Mouse (Mus musculus) heart, embryonic 12.5 days (tissue): Measurements from ENCODE around the gene Cenph. TPM values are rescaled to one million over a fixed set of nuclear protein-coding genes. Genes with fewer than 3 reads are reported as not detected.

Experiments used
- ATAC-seq: fragments of 200-750 bp; cut with Nextera tagmentation; 2 replicates; pipeline ENCODE4 v1.8.0; 2017; ENCODE audit warnings: moderate TSS enrichment, moderate library complexity; ENCODE audit not compliant: insufficient number of reproducible peaks, low FRiP score
- H3K27ac ChIP-seq: fragments of 300-500 bp; sonication (generic); 2 replicates; pipeline ENCODE4 v1.5.1; 2016; ENCODE audit warnings: mild to moderate bottlenecking, moderate library complexity; ENCODE audit not compliant: poor library complexity, severe bottlenecking
- H3K27me3 ChIP-seq: fragments of 300-500 bp; sonication (generic); replicated peaks from 2 replicates; pipeline ENCODE4 v1.6.1; 2016; ENCODE audit warnings: mild to moderate bottlenecking, moderate library complexity
- H3K36me3 ChIP-seq: fragments of 300-500 bp; sonication (generic); 2 replicates; pipeline ENCODE4 v1.6.1; 2016; ENCODE audit warnings: mild to moderate bottlenecking, moderate library complexity
- H3K4me1 ChIP-seq: fragments of 300-500 bp; sonication (generic); replicated peaks from 2 replicates; pipeline ENCODE4 v1.6.1; 2016; ENCODE audit warnings: mild to moderate bottlenecking
- H3K4me2 ChIP-seq: fragments of 300-500 bp; sonication (generic); 2 replicates; pipeline ENCODE4 v1.6.1; 2016; ENCODE audit warnings: mild to moderate bottlenecking, moderate library complexity
- H3K4me3 ChIP-seq: fragments of 300-500 bp; sonication (generic); 2 replicates; pipeline ENCODE4 v1.5.1; 2016; ENCODE audit warnings: mild to moderate bottlenecking
- H3K9ac ChIP-seq: fragments of 300-500 bp; sonication (generic); 2 replicates; pipeline ENCODE4 v1.6.1; 2016; ENCODE audit warnings: mild to moderate bottlenecking, moderate library complexity
- H3K9me3 ChIP-seq: fragments of 300-500 bp; sonication (generic); replicated peaks from 2 replicates; pipeline ENCODE4 v1.6.1; 2016; ENCODE audit warnings: mild to moderate bottlenecking, moderate library complexity
- WGBS: fragments of 180-500 bp; shearing (Covaris S2); methylation state at CpG from one replicate; pipeline ENCODE4 v1.1.7; 2016; 5-methylcytosine and 5-hydroxymethylcytosine counted together
- polyA plus RNA-seq: library from polyadenylated mRNA; unstranded; fragments of >200 nt; fragmentation: Nextera tagmentation; extraction: Ambion mirVana; gene quantifications from 2 replicates; pipeline ENCODE4 v1.2.1, GENCODE M21; 2016

The Cenph gene
- polyA plus RNA-seq, 1 experiment from 2014 or later = 24.0 TPM

DNA sequence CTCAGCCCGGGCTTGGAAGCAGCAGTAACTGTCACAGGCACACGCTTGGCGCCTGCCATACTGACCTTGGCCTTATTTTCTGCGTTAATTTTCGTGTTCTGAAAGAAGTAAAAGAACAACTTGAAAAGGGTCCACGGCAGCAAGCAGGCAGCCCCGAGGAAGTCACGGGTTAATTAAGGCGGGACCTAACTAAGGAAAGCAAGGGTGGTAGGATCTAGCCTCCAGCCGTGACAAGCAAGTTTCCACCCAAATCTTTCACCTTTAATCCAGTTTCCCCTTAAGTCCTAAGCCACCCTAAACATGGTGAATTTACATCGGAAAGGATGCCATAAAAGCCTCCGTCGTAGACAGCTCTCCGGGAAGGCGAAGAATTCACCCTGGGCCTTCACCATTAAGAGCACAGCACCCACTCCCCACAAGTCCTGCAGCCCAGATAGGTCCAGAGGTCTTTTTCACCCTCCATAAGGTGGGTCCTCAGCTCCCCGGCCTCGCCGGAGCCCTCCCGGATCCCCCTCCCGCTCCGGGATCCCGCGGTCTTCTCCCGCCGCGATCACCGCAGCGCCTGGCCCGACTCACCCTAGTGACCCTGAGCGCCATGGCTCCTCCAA, 10.2 kb upstream of the Cenph start:
- H3K27me3 ChIP-seq = no peaks in the 10 kb centered on the region
- WGBS = under 1% methylated on average over 30 of the region's 30 CpGs
- H3K36me3 ChIP-seq = peaks cover 32% of the 10 kb centered on the region
- H3K9me3 ChIP-seq = no peaks in the 10 kb centered on the region
- peaks cover 27% of the 10 kb centered on the region for H3K4me1 ChIP-seq
- H3K27ac ChIP-seq = peak overlapping the region; percentile 48; the same call in 1 of the 2 replicates
- H3K4me2 ChIP-seq = peak overlapping the region; percentile 90
- H3K4me3 ChIP-seq = peak overlapping the region; percentile 98
- peak; percentile 22 for ATAC-seq
- H3K9ac ChIP-seq = peak overlapping the region; percentile 95

- Histone ChIP-seq H3K9me3 (no peaks in the 10 kb centered on the region), H3K4me3 (no peak overlapping the region), H3K9ac (no peak overlapping the region), H3K4me2 (no peak overlapping the region), H3K27me3 (no peaks in the 10 kb centered on the region), H3K36me3 (peaks cover 37% of the 10 kb centered on the region), H3K4me1 (peaks cover 20% of the 10 kb centered on the region), H3K27ac (no peak overlapping the region)
- 62% methylated on average over 3 of the region's 3 CpGs for WGBS
- ATAC-seq = no peak
These were observed 1.8 kb upstream of the Cenph start for GRCm38 (mm10) chr13:100777491-100777890.

- Histone ChIP-seq H3K9me3 (no peaks in the 10 kb centered on the region), H3K36me3 (peaks cover 34% of the 10 kb centered on the region), H3K9ac (no peak overlapping the region), H3K27me3 (no peaks in the 10 kb centered on the region), H3K4me2 (peak overlapping the region; percentile 94), H3K4me1 (peaks cover 16% of the 10 kb centered on the region), H3K27ac (no peak overlapping the region), H3K4me3 (no peak overlapping the region)
- 58% methylated on average over 6 of the region's 6 CpGs for WGBS
- no peak for ATAC-seq
These were observed 1.0 kb upstream of the Cenph start for GRCm38 (mm10) chr13:100776710-100777109.

- H3K27ac ChIP-seq = no peak overlapping the region
- H3K4me1 ChIP-seq = peaks cover 16% of the 10 kb centered on the region
- H3K9ac ChIP-seq = peak overlapping the region; percentile 77; the same call in 1 of the 2 replicates
- H3K4me3 ChIP-seq = peak overlapping the region; percentile 70
- 10% methylated on average over 8 of the region's 8 CpGs for WGBS
- peak overlapping the region; percentile 94 for H3K4me2 ChIP-seq
- H3K36me3 ChIP-seq = peaks cover 33% of the 10 kb centered on the region
- no peaks in the 10 kb centered on the region for H3K9me3 ChIP-seq
- H3K27me3 ChIP-seq = no peaks in the 10 kb centered on the region
- ATAC-seq = peak; percentile 26; the same call in 1 of the 2 replicates
These were observed 339 bp upstream of the Cenph start for GRCm38 (mm10) chr13:100776056-100776419.

GRCm38 (mm10) chr13:100774704-100775103, 995 bp downstream of the Cenph start:
- H3K27me3 ChIP-seq = no peaks in the 10 kb centered on the region
- H3K9me3 ChIP-seq = no peaks in the 10 kb centered on the region
- no peak overlapping the region for H3K27ac ChIP-seq
- H3K36me3 ChIP-seq = peaks cover 33% of the 10 kb centered on the region
- H3K4me2 ChIP-seq = peak overlapping the region; percentile 94
- peak overlapping the region; percentile 70 for H3K4me3 ChIP-seq
- peak overlapping the region; percentile 77; the same call in 1 of the 2 replicates for H3K9ac ChIP-seq
- H3K4me1 ChIP-seq = peaks cover 16% of the 10 kb centered on the region
- no peak for ATAC-seq

GRCm38 (mm10) chr13:100755329-100755728, 20.4 kb downstream of the Cenph start:
- H3K27me3 ChIP-seq = no peaks in the 10 kb centered on the region
- H3K4me3 ChIP-seq = no peak overlapping the region
- H3K4me1 ChIP-seq = peaks cover 7% of the 10 kb centered on the region; the same call in 1 of the 2 replicates
- 55% methylated on average over 2 of the region's 2 CpGs for WGBS
- H3K9me3 ChIP-seq = no peaks in the 10 kb centered on the region
- H3K9ac ChIP-seq = no peak overlapping the region
- peaks cover 14% of the 10 kb centered on the region for H3K36me3 ChIP-seq
- H3K27ac ChIP-seq = no peak overlapping the region
- H3K4me2 ChIP-seq = no peak overlapping the region
- no peak for ATAC-seq

DNA sequence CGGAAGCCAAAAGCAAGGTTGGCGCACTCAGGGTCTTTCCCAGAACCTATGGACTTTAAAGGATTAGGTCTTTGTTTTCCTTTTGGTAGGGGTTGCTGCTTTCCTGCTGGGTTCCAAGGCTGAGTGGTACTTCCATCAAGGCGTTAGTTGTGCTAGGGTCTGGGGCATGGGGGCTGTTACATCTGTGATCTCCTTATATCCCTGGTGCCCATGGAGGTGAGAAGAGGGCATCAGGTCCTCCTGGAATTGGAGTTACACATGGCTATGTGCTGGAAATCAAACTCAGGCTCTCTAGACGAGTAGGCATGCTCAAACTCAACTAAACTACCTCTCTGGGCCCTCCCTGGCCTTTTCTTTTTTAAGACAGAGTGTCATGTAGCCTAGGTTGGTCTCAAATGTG, 21.5 kb downstream of the Cenph start:
- peaks cover 3% of the 10 kb centered on the region for H3K36me3 ChIP-seq
- H3K27ac ChIP-seq = no peak overlapping the region
- H3K4me2 ChIP-seq = no peak overlapping the region
- no peak overlapping the region for H3K9ac ChIP-seq
- H3K4me1 ChIP-seq = peaks cover 7% of the 10 kb centered on the region; the same call in 1 of the 2 replicates
- no peaks in the 10 kb centered on the region for H3K27me3 ChIP-seq
- H3K9me3 ChIP-seq = no peaks in the 10 kb centered on the region
- H3K4me3 ChIP-seq = no peak overlapping the region
- 70% methylated on average over 4 of the region's 4 CpGs for WGBS
- no peak for ATAC-seq

GRCm38 (mm10) chr13:100753011-100753410, 22.7 kb downstream of the Cenph start:
- H3K9ac ChIP-seq = no peak overlapping the region
- H3K27me3 ChIP-seq = no peaks in the 10 kb centered on the region
- H3K9me3 ChIP-seq = no peaks in the 10 kb centered on the region
- H3K4me3 ChIP-seq = no peak overlapping the region
- no peak overlapping the region for H3K4me2 ChIP-seq
- H3K27ac ChIP-seq = no peak overlapping the region
- no peak for ATAC-seq
- WGBS = 47% methylated on average over 6 of the region's 6 CpGs
- H3K36me3 ChIP-seq = no peaks in the 10 kb centered on the region; the same call in 1 of the 2 replicates
- H3K4me1 ChIP-seq = peaks cover 7% of the 10 kb centered on the region; the same call in 1 of the 2 replicates

DNA sequence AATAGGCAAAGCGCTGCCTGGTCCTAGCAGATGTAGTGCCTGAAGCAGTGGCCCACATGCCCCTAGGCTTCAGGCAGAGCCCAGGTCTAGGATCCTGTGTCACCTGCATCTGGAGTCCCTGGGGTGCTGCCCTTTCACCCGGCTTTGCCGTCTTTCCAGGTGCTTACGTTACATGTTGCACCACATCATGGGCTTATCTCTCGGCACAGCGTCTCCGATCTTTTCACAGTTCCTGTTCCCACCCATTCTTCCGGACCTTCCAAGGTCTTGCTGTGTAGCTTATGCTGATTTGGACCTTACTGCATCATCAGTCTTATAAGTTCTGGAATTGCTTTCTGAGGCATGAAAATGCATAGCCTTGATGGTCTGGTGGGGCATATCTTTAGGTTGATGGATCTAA, 23.2 kb downstream of the Cenph start:
- H3K4me1 ChIP-seq = peaks cover 7% of the 10 kb centered on the region; the same call in 1 of the 2 replicates
- H3K9me3 ChIP-seq = no peaks in the 10 kb centered on the region
- WGBS = 66% methylated on average over 8 of the region's 8 CpGs
- H3K36me3 ChIP-seq = no peaks in the 10 kb centered on the region; the same call in 1 of the 2 replicates
- H3K4me2 ChIP-seq = no peak overlapping the region
- no peak overlapping the region for H3K4me3 ChIP-seq
- no peaks in the 10 kb centered on the region for H3K27me3 ChIP-seq
- H3K27ac ChIP-seq = no peak overlapping the region
- H3K9ac ChIP-seq = no peak overlapping the region
- no peak for ATAC-seq

DNA sequence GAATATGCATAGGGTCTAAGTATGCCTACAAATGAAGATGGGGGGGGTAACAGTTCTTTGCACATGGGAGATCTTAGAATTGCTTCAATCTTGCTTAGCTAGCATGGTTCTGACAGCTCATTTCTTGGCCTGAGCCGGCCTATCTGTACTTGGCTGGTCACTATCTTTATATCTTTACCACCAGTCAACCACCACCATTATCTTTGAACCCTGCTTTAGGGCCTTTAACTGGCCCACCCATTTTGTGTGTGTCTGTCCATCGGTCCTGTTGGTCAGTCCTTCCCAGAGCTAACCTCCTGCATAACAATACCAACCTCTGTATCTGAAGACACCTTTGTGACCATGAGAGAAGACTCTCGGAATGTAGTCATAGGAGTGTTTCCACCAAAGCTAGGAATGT, 24.3 kb downstream of the Cenph start:
- Histone ChIP-seq H3K4me2 (no peak overlapping the region), H3K9ac (no peak overlapping the region), H3K4me3 (no peak overlapping the region), H3K9me3 (no peaks in the 10 kb centered on the region), H3K27me3 (no peaks in the 10 kb centered on the region), H3K27ac (no peak overlapping the region), H3K4me1 (peaks cover 7% of the 10 kb centered on the region; the same call in 1 of the 2 replicates), H3K36me3 (no peaks in the 10 kb centered on the region; the same call in 1 of the 2 replicates)
- WGBS = 68% methylated on average over 3 of the region's 3 CpGs
- ATAC-seq = no peak

GRCm38 (mm10) chr13:100750799-100751198, 24.9 kb downstream of the Cenph start:
- 61% methylated on average over 5 of the region's 5 CpGs for WGBS
- no peak for ATAC-seq
- H3K36me3 ChIP-seq = no peaks in the 10 kb centered on the region; the same call in 1 of the 2 replicates

DNA sequence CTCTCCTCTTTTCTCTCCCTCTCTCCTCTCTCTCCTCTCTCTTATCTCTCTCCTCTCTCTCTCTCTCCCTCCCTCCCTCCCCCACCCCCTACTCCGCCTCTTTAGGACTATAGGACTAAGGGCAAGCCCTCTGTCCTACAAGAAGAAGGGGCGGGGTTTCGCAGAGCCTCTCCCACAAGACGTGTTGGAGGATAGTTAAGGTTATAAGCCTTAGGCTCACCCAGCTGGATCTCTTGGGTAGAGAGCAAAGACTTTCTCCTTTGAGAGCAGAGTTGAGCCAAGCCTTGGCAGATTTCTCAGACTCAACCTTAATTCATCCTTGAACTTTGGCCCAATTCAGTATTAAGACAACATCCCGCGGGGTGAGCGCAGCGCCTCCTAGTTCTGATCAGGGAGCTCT, 27.1 kb downstream of the Cenph start:
- Histone ChIP-seq H3K4me2 (no peak overlapping the region), H3K9ac (no peak overlapping the region), H3K9me3 (no peaks in the 10 kb centered on the region), H3K4me3 (no peak overlapping the region), H3K4me1 (peaks cover 4% of the 10 kb centered on the region; the same call in 1 of the 2 replicates), H3K36me3 (no peaks in the 10 kb centered on the region), H3K27me3 (no peaks in the 10 kb centered on the region), H3K27ac (no peak overlapping the region)
- no peak for ATAC-seq
- 50% methylated on average over 8 of the region's 8 CpGs for WGBS

More at GRCm38 (mm10) chr13:100750799-100751198, 24.9 kb downstream of the Cenph start:
- H3K9me3 ChIP-seq = no peaks in the 10 kb centered on the region
- no peaks in the 10 kb centered on the region for H3K27me3 ChIP-seq
- H3K4me1 ChIP-seq = peaks cover 7% of the 10 kb centered on the region; the same call in 1 of the 2 replicates
- H3K4me2 ChIP-seq = no peak overlapping the region
- no peak overlapping the region for H3K4me3 ChIP-seq
- H3K27ac ChIP-seq = no peak overlapping the region
- H3K9ac ChIP-seq = no peak overlapping the region
